Mouse (Mus musculus) neural tube, embryonic 10.5 days (tissue): ENCODE results near the gene Gimap4.
A peak's percentile ranks its signal among the peaks of the same experiment; 100 is the strongest.
"Not testable (repeated sequence)": the region's sequence is repeated elsewhere in the genome, so short reads cannot be mapped to it uniquely, and the experiment has no call there.

Source experiments
- DNase-seq: peaks from one replicate; pipeline ENCODE4 v3.0.0-alpha.2; 2017; ENCODE audit warnings: low spot score; ENCODE audit errors: extremely low spot score

Gimap4 gene

GRCm38 (mm10) chr6:48675931-48676859 lies 8.2 kb upstream of the Gimap4 start, which contains the start of gene Gimap9:
TSS of gene Gimap9 (plus strand) at chr6:48676129.
- peak; percentile 22 for DNase-seq

- peak; percentile 2 for DNase-seq
These were observed 7.4 kb upstream of the Gimap4 start for GRCm38 (mm10) chr6:48676860-48677415.

- peak; percentile 5 for DNase-seq
These were observed 6.6 kb upstream of the Gimap4 start for GRCm38 (mm10) chr6:48677492-48678345.

- DNase-seq, result peak; percentile 4
These were observed 6.0 kb upstream of the Gimap4 start for GRCm38 (mm10) chr6:48678391-48678790.

- DNase-seq, result peak; percentile 1
These were observed 4.6 kb upstream of the Gimap4 start for GRCm38 (mm10) chr6:48679701-48680100.

GRCm38 (mm10) chr6:48680421-48680820 lies 3.9 kb upstream of the Gimap4 start:
- DNase-seq, result no peak

GRCm38 (mm10) chr6:48681472-48682090 lies 2.8 kb upstream of the Gimap4 start:
- DNase-seq, result no peak

GRCm38 (mm10) chr6:48682271-48682670 lies 2.1 kb upstream of the Gimap4 start:
- DNase-seq, result peak; percentile 4

GRCm38 (mm10) chr6:48683263-48683821 lies 1.0 kb upstream of the Gimap4 start:
- DNase-seq, result not testable (repeated sequence)

GRCm38 (mm10) chr6:48684806-48685205 lies 457 bp downstream of the Gimap4 start:
- peak; percentile 6 for DNase-seq

GRCm38 (mm10) chr6:48685251-48685650 lies 902 bp downstream of the Gimap4 start:
- DNase-seq, result no peak

- DNase-seq, result no peak
These were observed 1.6 kb downstream of the Gimap4 start for GRCm38 (mm10) chr6:48685694-48686665.

GRCm38 (mm10) chr6:48687077-48687476 lies 2.7 kb downstream of the Gimap4 start:
- no peak for DNase-seq

- DNase-seq, result no peak
These were observed 5.0 kb downstream of the Gimap4 start for GRCm38 (mm10) chr6:48689320-48689719.

GRCm38 (mm10) chr6:48692962-48693361 lies 8.6 kb downstream of the Gimap4 start:
- no peak for DNase-seq

GRCm38 (mm10) chr6:48696830-48697554 lies 12.6 kb downstream of the Gimap4 start:
- DNase-seq, result no peak

- DNase-seq, result no peak
These were observed 13.2 kb downstream of the Gimap4 start for GRCm38 (mm10) chr6:48697555-48697930.

- DNase-seq, result no peak
These were observed 13.9 kb downstream of the Gimap4 start for GRCm38 (mm10) chr6:48698066-48698856.
